Mouse (Mus musculus) thymus, adult 2 months (tissue): ENCODE results near the gene Nrn1l. TPM values are rescaled to one million over a fixed set of nuclear protein-coding genes. Genes with fewer than 3 reads are reported as not detected.

Experiments
- DNase-seq: peaks from one replicate; pipeline ENCODE4 v3.0.0; 2021
- H3K27ac ChIP-seq: fragments of 200-500 bp; 2 replicates; pipeline ENCODE4 v1.5.1; 2012; ENCODE audit warnings: low read length, control low read depth; ENCODE audit not compliant: control insufficient read depth, insufficient read depth
- H3K27me3 ChIP-seq: fragments of 200-500 bp; 2 replicates; pipeline ENCODE4 v1.6.1; 2012; ENCODE audit warnings: mild to moderate bottlenecking, low read length, moderate library complexity, mixed read lengths; ENCODE audit not compliant: control insufficient read depth, insufficient read depth
- H3K36me3 ChIP-seq: fragments of 200-500 bp; 2 replicates; pipeline ENCODE4 v1.6.1; 2012; ENCODE audit warnings: mild to moderate bottlenecking, low read length, moderate library complexity; ENCODE audit not compliant: control insufficient read depth, insufficient read depth
- H3K4me1 ChIP-seq: fragments of 200-500 bp; replicated peaks from 2 replicates; pipeline ENCODE4 v1.6.1; 2012; ENCODE audit warnings: low read length; ENCODE audit not compliant: control insufficient read depth, insufficient read depth
- H3K4me3 ChIP-seq: fragments of 200-500 bp; 2 replicates; pipeline ENCODE4 v1.5.1; 2012; ENCODE audit warnings: mild to moderate bottlenecking, low read length, control low read depth, moderate library complexity; ENCODE audit not compliant: control insufficient read depth, insufficient read depth
- CTCF ChIP-seq: fragments of 200-500 bp; IDR thresholded peaks from 2 replicates; pipeline ENCODE4 v1.5.1; 2012; ENCODE audit warnings: mild to moderate bottlenecking, control low read depth, low read length, moderate library complexity, borderline replicate concordance; ENCODE audit not compliant: control insufficient read depth, poor library complexity, insufficient read depth; ENCODE audit errors: extremely low read depth
- POLR2A ChIP-seq: fragments of 200-500 bp; IDR thresholded peaks from 2 replicates; pipeline ENCODE4 v1.6.1; 2012; ENCODE audit warnings: mild to moderate bottlenecking, low read length, control low read depth, moderate library complexity; ENCODE audit not compliant: control insufficient read depth, poor library complexity, insufficient read depth; ENCODE audit errors: extremely low read depth
- WGBS: fragments of 180-500 bp; shearing (Covaris S2); methylation state at CpG from one replicate; pipeline ENCODE4 v1.1.7; 2018; 5-methylcytosine and 5-hydroxymethylcytosine counted together
- polyA plus RNA-seq: library from polyadenylated mRNA; depleted of rRNA; stranded (reverse); fragments of >200 nt; gene quantifications from 2 replicates; pipeline ENCODE4 v1.2.3, GENCODE M21; 2012

Nrn1l gene
- polyA plus RNA-seq, 1 experiment = 5.3 TPM

GRCm38 (mm10) chr8:105930602-105931001, 37.2 kb downstream of the Nrn1l start:
- 0 out of 2 replicates have a peak, but pooled peaks cover 2% of the 10 kb centered on the region for H3K4me1 ChIP-seq
- H3K27ac ChIP-seq = no peak overlapping the region
- H3K4me3 ChIP-seq = no peak overlapping the region
- TF ChIP-seq POLR2A (no peak), CTCF (peak; percentile 89)
- WGBS = 38% methylated on average over 8 of the region's 8 CpGs
- H3K27me3 ChIP-seq = no peaks in the 10 kb centered on the region
- peaks cover 6% of the 10 kb centered on the region; the same call in 1 of the 2 replicates for H3K36me3 ChIP-seq
- peak; percentile 93 for DNase-seq

GRCm38 (mm10) chr8:105931271-105931670, 37.9 kb downstream of the Nrn1l start:
- H3K27ac ChIP-seq = no peak overlapping the region
- WGBS = 97% methylated on average over 3 of the region's 3 CpGs
- no peaks in the 10 kb centered on the region for H3K27me3 ChIP-seq
- no peak for DNase-seq
- H3K4me3 ChIP-seq = no peak overlapping the region
- H3K36me3 ChIP-seq = peaks cover 6% of the 10 kb centered on the region; the same call in 1 of the 2 replicates
- 0 out of 2 replicates have a peak, but pooled peaks cover 2% of the 10 kb centered on the region for H3K4me1 ChIP-seq
- TF ChIP-seq CTCF (no peak), POLR2A (no peak)

GRCm38 (mm10) chr8:105932525-105932924, 39.2 kb downstream of the Nrn1l start:
- H3K27ac ChIP-seq = no peak overlapping the region
- no peak for TF ChIP-seq POLR2A
- TF ChIP-seq CTCF = no peak
- 98% methylated on average over 11 of the region's 11 CpGs for WGBS
- H3K27me3 ChIP-seq = no peaks in the 10 kb centered on the region
- no peak overlapping the region for H3K4me3 ChIP-seq
- no peak for DNase-seq
- H3K4me1 ChIP-seq = peaks cover 6% of the 10 kb centered on the region
- peaks cover 6% of the 10 kb centered on the region; the same call in 1 of the 2 replicates for H3K36me3 ChIP-seq

GRCm38 (mm10) chr8:105933762-105934161, 40.4 kb downstream of the Nrn1l start, which contains the start of gene Ctrl:
Ctrl (minus strand) TSS chr8:105933862.
- no peak for DNase-seq
- 100% methylated on average over 2 of the region's 2 CpGs for WGBS
- no peak within 1 kb of the TSS for H3K27ac ChIP-seq
- no peak within 1 kb of the TSS for H3K4me3 ChIP-seq
- H3K36me3 ChIP-seq = peaks cover 6% of the 10 kb centered on the region; the same call in 1 of the 2 replicates
- H3K27me3 ChIP-seq = no peaks in the 10 kb centered on the region
- no peak for TF ChIP-seq CTCF
- no peak for TF ChIP-seq POLR2A
- peaks cover 9% of the 10 kb centered on the region for H3K4me1 ChIP-seq

- H3K36me3 ChIP-seq = peaks cover under 1% of the 10 kb centered on the region; the same call in 1 of the 2 replicates
- H3K27me3 ChIP-seq = no peaks in the 10 kb centered on the region
- DNase-seq = no peak
- peaks cover 17% of the 10 kb centered on the region for H3K4me1 ChIP-seq
- 51% methylated on average over 6 of the region's 6 CpGs for WGBS
- no peak overlapping the region for H3K4me3 ChIP-seq
- TF ChIP-seq CTCF (no peak), POLR2A (no peak)
- no peak overlapping the region for H3K27ac ChIP-seq
These were observed 41.7 kb downstream of the Nrn1l start for GRCm38 (mm10) chr8:105935105-105935504.

GRCm38 (mm10) chr8:105935863-105936603, 42.7 kb downstream of the Nrn1l start:
- 81% methylated on average over 7 of the region's 7 CpGs for WGBS
- H3K27ac ChIP-seq = no peak overlapping the region

More at GRCm38 (mm10) chr8:105935863-105936603, 42.7 kb downstream of the Nrn1l start:
- Histone ChIP-seq H3K4me3 (no peak overlapping the region), H3K27me3 (no peaks in the 10 kb centered on the region), H3K36me3 (no peaks in the 10 kb centered on the region), H3K4me1 (peaks cover 15% of the 10 kb centered on the region)
- TF ChIP-seq POLR2A = no peak
- TF ChIP-seq CTCF = no peak
- no peak for DNase-seq
